Mouse (Mus musculus) kidney, postnatal 4 days (tissue): Measurements from ENCODE around the gene Gpr1.

ENCODE experiments used
- DNase-seq, 2 experiments: peaks; one replicate each; pipeline ENCODE4 v3.0.0; 2021; ENCODE audit warnings: mixed read lengths in 2 of 2

The Gpr1 gene

DNA sequence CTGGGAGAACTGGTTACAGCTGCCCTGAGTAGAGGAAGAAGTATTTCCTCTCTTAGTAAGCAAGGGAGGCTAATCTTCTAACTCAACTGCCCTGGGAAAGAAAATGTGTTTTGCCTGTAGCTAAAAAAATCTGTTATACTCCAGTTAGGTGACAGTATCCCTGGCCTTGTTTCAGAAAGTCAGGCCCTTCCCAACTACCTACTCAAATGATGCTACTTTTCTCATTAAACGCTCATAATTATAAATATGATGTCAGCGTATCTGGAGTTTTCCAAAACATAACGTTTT, at the start of gene Gpr1:
Gpr1 (minus strand) TSS at position 273 of the 288 bp plus-strand sequence.
- DNase-seq, result no peak

DNA sequence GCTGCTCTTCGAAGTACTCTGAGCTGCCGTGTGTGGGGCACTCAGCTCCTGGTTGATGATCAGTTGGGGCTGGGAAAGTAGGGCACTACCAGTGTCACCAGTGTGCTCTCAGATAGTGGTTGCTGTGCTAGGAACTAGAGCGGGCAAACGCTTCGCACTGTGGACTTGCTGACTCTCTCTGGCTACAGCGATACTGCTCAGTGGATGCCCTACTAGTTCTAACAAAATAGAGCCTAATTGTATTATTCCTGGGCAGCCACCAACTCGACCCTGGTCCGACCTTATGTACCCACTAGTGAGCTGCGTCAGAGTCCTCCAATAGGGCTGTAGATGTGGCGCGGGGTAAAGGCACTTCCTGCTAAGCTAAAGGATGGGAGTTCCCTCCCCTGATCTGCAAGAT, 49.3 kb upstream of the Gpr1 start:
- DNase-seq, result peak in 1 of 2 experiments; percentile 3

DNA sequence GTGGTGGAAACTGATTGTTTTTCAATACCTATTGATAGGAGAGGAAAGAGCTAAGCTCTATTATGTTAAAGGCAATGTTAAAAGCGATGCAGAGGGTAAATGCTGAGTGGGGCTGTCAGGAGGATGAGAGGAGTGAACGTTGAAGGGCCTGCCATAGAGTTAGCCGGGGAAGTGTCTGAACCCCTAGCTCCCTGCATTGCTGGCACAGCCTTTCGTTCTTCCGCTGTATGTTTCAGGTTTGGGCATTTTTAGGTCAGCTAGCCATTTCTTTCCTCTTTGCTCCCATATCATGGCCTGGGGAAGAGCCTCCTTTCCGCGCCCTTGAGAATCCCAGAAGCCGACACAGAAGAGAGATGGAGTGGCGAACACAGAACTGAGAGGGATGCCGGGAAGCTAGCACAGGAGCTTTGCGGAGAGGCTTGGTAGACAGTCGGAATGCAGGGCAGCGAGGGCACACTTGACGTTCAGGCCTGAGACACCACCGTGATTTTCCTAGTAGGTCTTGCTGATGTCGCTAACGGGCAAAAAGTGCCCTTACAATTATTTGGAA, 46.8 kb upstream of the Gpr1 start:
- peak in 1 of 2 experiments; percentile 14 for DNase-seq

DNA sequence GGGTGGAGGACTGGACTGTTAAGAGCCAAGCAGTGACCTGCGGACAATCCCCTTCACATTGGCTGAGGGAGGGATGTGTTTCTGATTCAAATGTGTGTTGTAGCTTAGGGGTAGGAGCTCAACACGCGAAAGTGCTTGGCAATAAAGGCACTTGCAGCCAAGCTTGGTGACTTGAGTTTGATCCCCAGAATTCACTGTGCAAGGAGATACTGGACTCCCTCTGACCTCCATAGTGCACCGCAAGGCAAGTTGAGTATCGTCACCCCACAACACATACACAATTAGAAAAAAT, 46.3 kb upstream of the Gpr1 start:
- DNase-seq, result peak in 1 of 2 experiments; percentile 5

DNA sequence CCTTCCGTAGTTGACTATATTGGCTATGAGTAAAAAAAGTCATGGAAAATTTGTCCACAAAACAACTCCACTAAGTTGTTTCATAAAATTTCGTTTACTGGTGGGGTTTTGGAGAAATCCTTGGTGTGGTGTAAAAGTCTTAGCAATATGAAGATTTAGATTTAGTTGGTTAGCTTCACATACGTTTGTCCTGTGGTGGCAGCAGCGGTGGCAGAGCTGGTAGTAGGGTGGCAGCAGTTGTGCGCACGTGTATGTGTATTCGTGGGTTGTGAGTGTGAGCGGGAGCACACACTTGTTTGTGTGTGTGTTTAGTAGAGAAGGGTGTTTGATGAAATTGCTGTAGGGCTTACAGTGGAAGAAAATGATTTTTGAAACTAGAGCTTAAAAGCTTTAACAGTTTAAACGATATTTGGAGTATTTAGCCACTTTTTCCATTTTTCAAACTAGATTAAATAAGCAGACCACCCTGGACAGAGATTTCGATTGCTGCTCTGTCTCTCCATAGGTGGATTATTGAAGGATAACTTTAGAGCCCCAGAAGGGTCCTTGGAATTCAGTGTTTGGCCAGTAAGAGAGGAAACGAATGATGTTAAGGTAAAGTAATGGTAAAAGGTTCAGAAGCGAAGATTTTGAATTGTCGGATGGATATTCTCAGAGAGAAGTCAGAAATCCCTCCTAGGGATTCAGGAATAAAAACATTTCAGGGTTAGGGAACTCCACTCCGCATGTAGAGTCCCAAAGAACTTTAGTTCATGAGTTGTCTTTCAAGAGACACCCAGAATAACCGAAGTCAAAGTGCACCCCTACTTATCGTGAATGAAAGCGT, 45.8 kb upstream of the Gpr1 start:
- DNase-seq, result peak in 1 of 2 experiments; percentile 16

DNA sequence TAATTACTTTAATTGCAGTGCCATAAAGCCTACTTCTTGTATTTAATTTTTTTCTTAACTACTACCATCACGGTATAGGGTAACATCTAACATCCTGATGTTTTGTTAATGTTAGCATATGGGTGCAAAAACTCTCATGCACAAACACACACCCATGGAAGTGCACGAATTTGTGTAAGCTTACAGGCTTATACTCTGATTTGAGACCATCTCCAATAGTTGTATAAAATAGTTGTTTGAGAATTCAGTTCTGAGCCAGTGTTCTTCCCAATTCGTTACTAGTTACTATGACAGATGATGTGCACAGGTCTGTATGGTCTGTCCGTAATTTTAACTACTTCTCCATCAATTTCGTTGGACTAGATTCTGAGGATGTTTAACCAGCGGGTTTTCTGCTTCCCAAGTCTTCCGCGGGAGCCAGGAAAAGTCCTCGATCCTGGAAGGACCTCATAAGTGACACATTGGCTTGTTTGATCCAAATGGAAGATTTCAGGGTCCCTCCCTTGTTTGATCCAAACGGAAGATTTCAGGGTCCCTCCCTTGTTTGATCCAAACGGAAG, 45.0 kb upstream of the Gpr1 start:
- no peak for DNase-seq

DNA sequence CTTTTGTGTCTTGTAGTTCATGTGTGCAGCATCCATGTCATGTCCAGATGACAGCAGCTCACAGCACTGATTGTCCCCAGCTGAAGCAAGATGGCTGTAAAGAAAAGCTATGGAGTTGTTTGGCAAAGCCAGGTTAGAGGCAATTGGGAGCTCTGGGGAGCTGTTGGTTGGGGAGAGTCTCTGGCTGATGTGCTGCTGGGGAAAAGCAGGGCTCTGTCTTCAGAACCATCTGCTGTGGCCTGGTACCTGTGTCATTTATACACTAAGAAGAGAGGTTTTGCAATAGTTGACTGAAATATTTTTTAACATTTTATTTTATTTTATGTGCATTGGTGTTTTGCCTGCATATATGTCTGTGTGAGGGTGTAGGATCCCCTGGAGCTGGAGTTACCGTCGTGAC, 44.2 kb upstream of the Gpr1 start:
- DNase-seq, result no peak

DNA sequence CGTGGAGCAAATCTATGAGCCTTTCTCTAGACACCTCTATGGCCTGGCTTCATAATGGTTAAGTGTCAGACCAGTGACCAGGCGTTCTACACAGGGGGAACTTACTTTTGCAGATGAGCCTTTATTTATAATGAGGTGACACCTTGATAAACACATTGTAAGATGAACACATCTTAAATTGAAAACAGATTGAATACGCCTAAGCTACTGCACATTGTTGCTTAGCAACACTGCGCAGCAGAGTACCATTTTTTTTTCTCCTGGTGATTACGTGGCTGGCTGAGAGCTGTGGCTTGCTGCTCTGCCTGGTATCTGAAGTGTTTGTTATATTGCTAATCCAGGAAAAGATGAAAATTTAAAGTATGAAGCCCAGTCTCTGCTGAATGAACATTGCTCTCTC, 41.7 kb upstream of the Gpr1 start:
- DNase-seq, result no peak

DNA sequence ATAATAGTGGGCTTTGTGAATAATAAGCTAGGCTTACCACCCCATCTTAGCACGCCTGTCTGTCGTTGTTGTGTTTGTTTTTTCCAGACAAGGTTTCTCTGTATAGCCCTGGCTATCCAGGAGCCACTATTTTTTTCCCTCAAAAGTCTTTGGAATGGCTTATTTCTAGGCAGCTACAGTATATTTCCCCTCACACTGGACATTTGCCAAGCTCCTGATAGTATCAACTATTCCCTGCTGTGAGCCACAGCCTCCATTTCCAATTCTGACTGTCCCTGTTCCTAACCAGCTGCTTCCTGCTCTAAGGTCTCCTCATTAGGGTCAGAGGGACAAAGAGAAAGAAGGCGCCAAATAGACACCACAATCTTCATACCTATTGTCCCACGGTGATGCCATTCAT, 40.8 kb upstream of the Gpr1 start:
- DNase-seq, result no peak

DNA sequence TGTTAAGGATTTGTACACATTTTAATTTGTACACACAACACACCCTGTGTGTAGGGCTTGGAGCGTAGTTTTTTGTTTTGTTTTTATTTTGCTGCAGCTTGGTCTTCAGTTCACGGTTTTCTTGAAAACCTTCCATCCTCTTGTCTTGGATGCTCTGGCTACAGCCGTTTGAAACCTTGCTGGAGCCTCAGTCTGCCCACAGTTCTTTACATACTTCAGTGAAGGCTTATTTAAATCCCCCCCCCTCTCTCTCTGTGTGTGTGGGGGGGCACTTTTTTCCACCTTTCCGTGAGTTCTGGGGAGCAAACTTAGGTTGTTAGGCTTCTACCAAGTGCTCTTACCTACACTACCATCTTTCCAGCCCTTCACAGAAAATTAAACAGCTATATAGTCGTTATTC, 38.9 kb upstream of the Gpr1 start:
- no peak for DNase-seq

DNA sequence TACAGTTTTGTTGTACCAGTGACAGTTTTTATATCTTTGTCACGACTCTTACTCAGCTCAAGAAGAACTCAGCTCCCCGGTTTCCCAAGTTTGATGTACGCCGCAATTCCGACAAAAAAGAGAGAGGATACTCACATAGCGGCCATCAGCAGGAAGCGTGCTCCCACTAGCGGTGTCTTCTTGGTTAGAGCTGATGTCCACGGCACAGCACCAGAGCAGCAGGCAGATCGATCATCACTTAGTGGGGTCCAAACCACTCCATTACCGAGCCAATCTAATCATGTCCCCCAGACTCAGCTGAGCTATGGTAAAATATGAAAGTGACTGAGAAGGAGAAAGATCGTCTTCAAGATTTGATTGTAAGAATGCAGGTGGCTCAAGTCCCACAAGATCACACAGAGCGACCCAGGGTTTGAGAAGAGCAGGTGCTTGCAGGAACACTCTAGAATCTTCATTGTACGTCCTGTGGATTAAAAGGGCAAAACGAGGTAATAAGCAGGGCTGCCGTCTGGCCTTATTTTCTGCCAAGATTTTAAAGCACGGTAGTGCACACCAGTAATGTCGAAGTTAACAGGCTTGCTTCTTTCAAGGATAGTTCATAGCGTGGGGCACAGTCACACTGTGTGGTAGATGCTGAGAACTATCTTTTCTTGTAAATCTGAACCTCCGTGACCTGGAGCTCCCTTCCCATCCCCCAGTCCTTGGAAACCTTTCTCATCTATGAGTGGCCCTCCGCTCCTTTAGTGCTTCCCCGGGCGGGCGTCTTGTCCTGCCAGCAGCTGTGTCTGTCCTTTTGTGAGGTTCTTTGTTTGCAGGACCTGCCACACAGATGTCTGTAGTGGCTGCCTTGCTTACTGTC, 38.2 kb upstream of the Gpr1 start:
- peak in 1 of 2 experiments; percentile 55 for DNase-seq

DNA sequence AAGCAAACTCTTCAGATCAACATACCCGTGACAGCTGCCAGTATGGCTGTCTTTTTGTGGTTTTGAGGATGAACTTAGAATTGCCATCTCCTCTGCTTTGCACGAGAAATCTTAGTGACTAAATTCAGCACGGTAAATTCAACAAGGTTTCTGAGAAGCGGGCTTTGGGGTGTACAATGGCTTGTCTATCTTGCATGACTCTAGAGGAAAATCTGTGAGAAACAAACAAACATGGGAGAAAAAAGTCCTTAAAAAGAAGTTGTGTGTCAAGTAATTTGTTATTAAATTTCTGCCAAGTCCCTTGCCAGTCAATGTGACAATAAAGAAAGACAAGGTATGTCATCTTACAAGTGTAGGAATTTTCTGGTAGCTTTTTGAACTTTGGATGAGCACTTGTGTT, 34.9 kb upstream of the Gpr1 start:
- DNase-seq, result no peak

DNA sequence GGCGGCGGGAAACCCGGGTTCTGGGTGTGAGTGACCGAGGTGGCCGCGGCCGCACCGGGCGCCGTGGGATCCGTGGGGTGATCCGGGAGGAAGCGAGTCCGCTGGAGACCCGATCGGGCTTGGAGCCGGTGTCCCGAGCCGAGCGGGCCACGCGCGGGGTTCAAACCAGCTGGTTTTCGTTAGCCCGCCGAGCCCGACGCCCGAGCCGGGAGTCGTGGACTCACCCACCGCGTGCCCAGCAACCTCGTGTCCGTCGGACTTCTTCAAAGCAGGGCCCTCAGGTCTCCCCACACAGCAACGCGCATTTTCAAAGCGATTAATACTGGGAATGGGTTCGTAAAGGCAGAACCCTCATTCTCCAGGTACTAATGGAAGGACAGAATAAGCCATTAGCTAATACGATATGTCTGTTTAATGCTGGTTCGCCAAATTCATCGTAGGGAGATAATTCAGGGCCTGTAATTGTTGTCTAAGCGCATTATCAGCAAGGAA, 34.1 kb upstream of the Gpr1 start:
- peak; percentile 32 to 46 for DNase-seq

DNA sequence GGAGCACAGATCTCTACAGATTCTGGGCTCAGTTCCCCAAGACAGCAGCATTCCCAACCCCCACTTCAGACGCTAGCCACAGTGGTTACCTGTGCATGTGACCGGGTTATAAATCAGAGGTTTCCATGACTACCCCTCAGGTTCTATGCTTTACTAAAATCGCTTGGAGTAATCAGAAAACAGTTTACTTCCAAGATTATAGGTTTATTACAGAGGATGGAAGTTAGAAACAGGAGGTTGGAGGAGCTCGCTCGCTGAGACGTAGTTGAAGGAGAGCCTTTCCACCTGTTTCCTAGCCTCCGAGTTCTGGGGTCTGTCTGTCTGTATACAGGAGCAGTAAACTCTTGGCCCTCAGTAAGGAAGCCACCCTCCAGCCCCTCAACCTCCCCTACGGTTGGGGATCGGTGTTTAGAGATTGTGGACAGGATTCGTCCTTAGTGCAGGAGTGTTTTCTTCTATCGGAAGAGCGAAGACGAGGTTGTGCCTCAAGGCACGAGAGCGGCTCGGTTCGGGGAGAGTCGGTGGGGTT, 33.6 kb upstream of the Gpr1 start:
- no peak for DNase-seq

DNA sequence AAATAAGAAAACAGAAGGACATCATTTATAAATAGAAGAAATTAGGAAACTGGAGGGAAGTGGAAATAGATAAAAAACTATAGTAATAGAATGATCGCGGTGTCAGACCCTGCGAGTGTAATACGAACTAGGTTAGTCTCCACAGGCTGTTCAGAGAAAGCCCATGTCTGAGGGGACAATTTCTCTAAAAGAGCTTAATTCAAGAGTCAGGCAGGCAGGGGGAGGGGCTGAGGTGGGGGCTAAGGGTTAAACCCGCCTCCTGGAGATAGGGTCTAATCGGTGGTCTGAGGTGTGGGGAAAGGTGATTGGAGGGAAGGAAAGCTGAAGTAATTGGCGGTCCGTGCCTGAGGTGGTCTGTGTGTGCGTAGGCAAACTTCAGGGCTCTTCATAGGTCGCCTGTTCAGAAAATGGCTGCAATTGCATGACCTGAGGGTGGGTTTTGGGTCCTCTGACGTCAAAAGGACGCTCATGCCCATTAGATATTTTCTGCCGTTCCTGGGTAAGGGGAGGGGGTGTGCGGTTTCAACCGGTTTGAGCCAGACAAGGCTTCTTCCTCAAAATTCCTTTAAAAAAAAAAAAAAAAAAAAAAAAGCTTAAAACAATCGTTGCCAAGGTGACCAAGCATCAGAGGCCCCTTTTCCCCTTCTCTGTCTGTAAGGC, 32.6 kb upstream of the Gpr1 start:
- DNase-seq, result no peak

DNA sequence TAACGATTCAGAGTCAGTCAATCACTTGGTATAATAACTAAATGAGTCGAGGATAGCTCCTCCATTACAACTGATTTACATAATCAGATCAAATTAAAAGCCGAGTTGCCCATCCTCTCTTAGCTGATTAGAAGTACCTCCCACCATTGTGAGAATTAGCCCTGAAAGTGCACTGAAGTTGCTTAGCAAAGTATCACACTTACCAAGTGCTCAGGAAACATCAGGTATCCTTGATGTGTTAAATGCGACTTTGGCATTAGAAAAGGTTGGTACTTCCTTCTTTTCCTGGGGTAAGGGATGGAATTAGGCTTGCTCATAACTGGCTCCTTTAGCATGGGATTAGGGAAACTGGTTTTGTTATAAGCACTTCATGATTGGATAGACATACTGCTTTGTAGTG, 29.5 kb upstream of the Gpr1 start:
- DNase-seq, result no peak

DNA sequence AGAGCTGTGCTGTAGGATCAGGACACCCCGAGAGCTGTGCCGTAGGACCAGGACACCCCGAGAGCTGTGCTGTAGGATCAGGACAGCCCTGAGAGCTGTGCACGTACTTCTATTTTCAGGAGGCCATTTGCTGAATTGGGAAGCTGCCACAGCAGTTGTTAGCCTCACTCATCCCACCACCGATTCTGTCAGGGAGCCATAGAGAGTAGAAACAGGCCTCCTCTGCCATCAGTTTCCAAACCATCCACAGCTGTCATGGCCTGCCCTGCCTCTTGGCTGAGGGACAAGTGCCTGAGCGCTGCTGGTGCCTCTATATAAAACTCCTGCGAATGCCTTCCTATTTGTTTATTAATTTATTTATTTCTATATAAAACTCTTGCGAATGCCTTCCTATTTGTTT, 25.4 kb upstream of the Gpr1 start:
- DNase-seq, result no peak

DNA sequence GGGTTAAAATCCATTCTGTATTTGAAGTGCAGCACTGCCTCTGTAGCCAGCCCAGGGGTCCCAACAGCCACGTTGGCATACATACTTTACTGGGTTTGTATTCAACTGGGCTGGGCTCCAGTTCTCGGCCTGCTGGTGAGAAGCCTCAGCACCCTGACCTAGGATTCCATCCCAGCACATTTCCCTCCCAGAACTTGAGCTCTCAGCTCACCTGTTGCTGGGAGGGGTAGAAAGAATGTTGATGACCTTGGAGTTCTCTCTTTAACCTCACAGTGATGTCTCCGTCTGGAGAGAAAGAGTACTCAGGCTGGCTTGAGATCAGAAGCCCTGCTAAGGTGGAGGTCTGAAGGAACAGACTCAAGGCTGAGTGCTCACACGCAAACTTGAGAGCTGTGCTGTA, 25.0 kb upstream of the Gpr1 start:
- no peak for DNase-seq

DNA sequence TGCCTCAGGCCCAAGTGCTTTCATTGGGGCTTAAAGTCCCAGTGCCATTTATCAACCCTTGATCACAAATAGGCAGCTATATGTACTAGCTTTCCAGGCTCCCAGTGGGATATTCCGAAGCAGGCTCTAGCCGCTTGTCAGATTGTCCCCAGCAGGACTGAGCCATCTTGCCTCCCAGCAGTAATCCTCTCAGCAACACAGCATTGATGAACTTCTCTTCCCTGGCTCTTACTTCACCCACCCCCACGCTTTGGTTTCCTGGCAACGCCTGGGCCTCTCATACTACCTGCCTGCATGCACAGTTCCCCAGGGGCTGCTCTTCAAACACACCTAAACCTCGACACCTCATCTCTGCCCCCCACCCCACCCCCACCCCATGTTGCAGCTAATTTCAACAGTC, 23.0 kb upstream of the Gpr1 start:
- DNase-seq, result no peak

DNA sequence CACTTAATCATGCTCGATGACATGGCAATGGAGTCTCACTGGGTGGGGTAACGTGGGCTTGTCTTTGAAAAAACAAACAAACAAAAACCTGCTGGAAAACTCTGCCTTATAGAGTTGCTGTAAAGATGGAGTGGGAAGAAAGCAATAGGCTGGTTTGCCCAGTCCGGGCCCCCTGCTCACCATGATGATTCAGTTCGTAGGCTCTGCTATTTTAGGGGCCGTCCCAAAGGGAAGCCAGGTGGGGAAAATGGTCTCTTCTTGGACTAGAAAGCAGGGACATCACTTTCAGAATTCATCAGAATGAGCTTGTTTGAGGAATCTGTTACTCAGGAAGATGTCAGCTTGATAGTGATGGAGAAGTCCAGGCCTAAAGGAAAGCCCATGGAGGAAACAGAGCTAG, 12.9 kb upstream of the Gpr1 start:
- no peak for DNase-seq

DNA sequence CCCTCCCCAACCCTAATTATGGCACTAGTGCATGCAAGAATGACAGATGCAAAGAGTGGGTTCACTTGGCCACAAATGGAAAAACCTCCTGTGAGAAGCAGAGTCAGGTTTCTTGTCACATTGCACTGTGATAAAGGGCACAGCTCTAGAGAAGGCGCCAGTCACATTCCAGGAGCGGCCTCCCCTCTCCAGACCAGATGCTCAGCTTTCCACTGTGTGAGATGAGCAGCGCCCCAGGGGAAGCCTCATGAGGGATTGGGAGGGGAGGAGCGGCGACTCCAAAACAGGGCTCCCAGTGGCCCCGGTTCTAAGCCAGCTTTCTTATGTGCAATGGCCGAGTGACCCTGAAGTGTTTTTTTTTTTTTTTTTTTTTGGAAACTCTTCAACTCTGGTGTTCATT, 11.5 kb upstream of the Gpr1 start:
- DNase-seq, result no peak

DNA sequence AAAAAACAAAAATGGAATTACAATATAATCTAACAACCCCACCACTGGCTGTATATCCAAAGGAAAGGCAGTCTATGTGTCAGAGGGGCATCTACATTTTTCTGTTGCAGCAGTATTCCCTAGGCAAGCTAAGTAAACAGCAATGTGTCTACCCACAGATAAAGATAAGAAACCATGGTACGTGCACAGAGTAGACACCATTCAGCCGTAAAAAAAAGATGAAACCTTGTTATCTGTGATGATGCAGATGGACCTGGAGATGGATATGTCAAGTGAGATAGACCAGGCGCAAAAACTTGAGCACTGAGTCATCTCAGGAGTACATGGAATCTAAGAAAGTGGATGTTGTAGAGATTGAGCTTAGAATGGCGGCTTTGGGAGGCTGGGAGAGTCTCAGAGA, 10.7 kb upstream of the Gpr1 start:
- no peak for DNase-seq

DNA sequence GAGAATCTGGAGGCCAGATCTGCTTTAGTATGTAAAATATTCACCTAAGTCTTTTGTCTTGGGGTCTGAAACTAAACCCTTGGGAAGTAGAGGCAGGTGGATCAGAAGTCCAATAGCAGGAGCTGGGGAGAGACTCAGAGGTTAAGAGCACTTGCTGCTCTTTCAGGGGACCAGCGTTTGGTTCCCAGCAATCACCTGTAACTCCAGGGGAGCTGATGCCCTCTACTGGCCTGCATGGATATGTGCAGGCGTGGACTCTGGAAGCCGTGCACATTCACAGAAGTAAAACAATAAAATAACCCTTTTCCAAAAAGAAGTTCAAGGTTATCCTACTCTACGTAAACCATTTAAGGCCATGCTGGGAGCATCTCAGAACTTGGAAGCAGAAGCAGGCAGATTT, 4.9 kb upstream of the Gpr1 start:
- no peak for DNase-seq
